Mouse (Mus musculus): Measurements from ENCODE around the gene Vps39. TPM values are rescaled to one million over a fixed set of nuclear protein-coding genes. Genes with fewer than 3 reads are reported as not detected.

The Vps39 gene
- polyA plus RNA-seq, 1 experiment from 2014 or later = 7.5 TPM

DNA sequence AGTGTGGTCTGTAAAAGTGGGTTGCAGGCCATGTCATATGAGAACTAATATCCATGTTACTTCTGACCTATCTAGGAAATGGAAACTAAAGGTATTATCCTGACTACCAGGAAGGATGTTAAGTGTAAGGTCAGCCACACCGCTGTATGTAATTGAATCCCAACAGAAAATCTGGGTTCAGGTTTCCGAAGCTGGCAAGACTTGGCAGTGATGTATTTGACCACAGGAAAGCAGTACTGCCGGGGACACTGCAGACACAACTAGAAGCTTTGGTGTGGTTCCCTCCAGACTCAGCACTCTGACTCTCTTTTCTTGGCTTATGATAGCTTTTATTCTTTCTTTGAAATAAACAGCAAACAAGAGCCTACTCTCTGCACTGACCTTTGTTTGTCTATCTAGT, 13.6 kb upstream of the Vps39 start:
- Histone ChIP-seq H3K9me3 (replicated peaks; ENCODE audit: control insufficient read depth, low read length) (no peaks in the 10 kb centered on the region), H3K36me3 (ENCODE audit: control insufficient read depth, insufficient read depth) (peaks cover 18% of the 10 kb centered on the region), H3K27ac (ENCODE audit: low read length) (no peak overlapping the region), H3K4me3 (ENCODE audit: low read depth, low read length) (no peak overlapping the region), H3K27me3 (ENCODE audit: control insufficient read depth, insufficient read depth, low read depth, low read length) (no peaks in the 10 kb centered on the region), H3K4me1 (ENCODE audit: control insufficient read depth, low read depth, low read length) (no peaks in the 10 kb centered on the region), H3K9ac (ENCODE audit: low read depth, low read length) (no peak overlapping the region), H3K4me2 (ENCODE audit: low read depth, low read length) (no peak overlapping the region)
- no peak for ATAC-seq (ENCODE audit: low read depth)
- 86% methylated on average over 3 of the region's 3 CpGs for WGBS (ENCODE audit: insufficient replicate concordance)

DNA sequence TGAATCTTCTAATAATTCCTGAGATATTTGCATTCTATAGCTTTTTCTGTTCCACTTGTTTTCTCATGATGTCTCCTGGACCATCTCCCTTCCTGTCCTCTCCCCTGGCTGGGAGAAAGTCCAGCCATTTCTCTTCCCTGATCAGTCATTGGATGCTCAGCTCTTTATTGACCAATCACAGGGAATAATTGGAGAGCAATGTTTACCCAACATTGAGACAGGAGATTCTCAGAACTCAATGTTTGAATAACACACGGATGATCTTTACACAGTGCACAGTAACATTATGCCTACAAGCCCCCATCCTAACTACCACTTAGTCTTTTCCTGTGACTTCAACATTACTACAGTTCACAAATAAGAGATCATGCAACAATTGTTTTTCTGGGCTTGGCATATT, 7.5 kb upstream of the Vps39 start:
- no peaks in the 10 kb centered on the region for H3K9me3 ChIP-seq (replicated peaks; ENCODE audit: control insufficient read depth, low read length)
- H3K4me2 ChIP-seq (ENCODE audit: low read depth, low read length) = no peak overlapping the region
- peaks cover 21% of the 10 kb centered on the region for H3K36me3 ChIP-seq (ENCODE audit: control insufficient read depth, insufficient read depth)
- no peak overlapping the region for H3K4me3 ChIP-seq (ENCODE audit: low read depth, low read length)
- H3K4me1 ChIP-seq (ENCODE audit: control insufficient read depth, low read depth, low read length) = no peaks in the 10 kb centered on the region; the same call in 1 of the 2 replicates
- H3K27ac ChIP-seq (ENCODE audit: low read length) = no peak overlapping the region
- ATAC-seq (ENCODE audit: low read depth) = peak; percentile 75
- H3K27me3 ChIP-seq (ENCODE audit: control insufficient read depth, insufficient read depth, low read depth, low read length) = no peaks in the 10 kb centered on the region
- no peak overlapping the region for H3K9ac ChIP-seq (ENCODE audit: low read depth, low read length)
- 70% methylated on average over 1 of the region's 1 CpGs for WGBS (ENCODE audit: insufficient replicate concordance)

GRCm38 (mm10) chr2:120351321-120351720, 1.6 kb downstream of the Vps39 start:
- Histone ChIP-seq H3K4me3 (ENCODE audit: low read depth, low read length) (no peak overlapping the region), H3K27me3 (ENCODE audit: control insufficient read depth, insufficient read depth, low read depth, low read length) (no peaks in the 10 kb centered on the region), H3K36me3 (ENCODE audit: control insufficient read depth, insufficient read depth) (peaks cover 11% of the 10 kb centered on the region), H3K9ac (ENCODE audit: low read depth, low read length) (no peak overlapping the region), H3K4me2 (ENCODE audit: low read depth, low read length) (0 out of 2 replicates have a peak overlapping the region, but pooled peaks have one; percentile 73), H3K9me3 (replicated peaks; ENCODE audit: control insufficient read depth, low read length) (no peaks in the 10 kb centered on the region), H3K4me1 (ENCODE audit: control insufficient read depth, low read depth, low read length) (peaks cover 7% of the 10 kb centered on the region; the same call in 1 of the 2 replicates), H3K27ac (ENCODE audit: low read length) (no peak overlapping the region)
- 76% methylated on average over 5 of the region's 5 CpGs for WGBS (ENCODE audit: insufficient replicate concordance)
- no peak for ATAC-seq (ENCODE audit: low read depth)

GRCm38 (mm10) chr2:120348120-120348519, 4.8 kb downstream of the Vps39 start:
- H3K27ac ChIP-seq (ENCODE audit: low read length) = no peak overlapping the region
- 28% methylated on average over 9 of the region's 9 CpGs for WGBS (ENCODE audit: insufficient replicate concordance)
- ATAC-seq (ENCODE audit: low read depth) = no peak
- H3K9ac ChIP-seq (ENCODE audit: low read depth, low read length) = no peak overlapping the region
- peaks cover 7% of the 10 kb centered on the region; the same call in 1 of the 2 replicates for H3K4me1 ChIP-seq (ENCODE audit: control insufficient read depth, low read depth, low read length)
- no peaks in the 10 kb centered on the region; the same call in 1 of the 2 replicates for H3K36me3 ChIP-seq (ENCODE audit: control insufficient read depth, insufficient read depth)
- no peaks in the 10 kb centered on the region for H3K27me3 ChIP-seq (ENCODE audit: control insufficient read depth, insufficient read depth, low read depth, low read length)
- H3K4me3 ChIP-seq (ENCODE audit: low read depth, low read length) = no peak overlapping the region
- no peaks in the 10 kb centered on the region for H3K9me3 ChIP-seq (replicated peaks; ENCODE audit: control insufficient read depth, low read length)
- H3K4me2 ChIP-seq (ENCODE audit: low read depth, low read length) = no peak overlapping the region

GRCm38 (mm10) chr2:120341741-120342140, 11.2 kb downstream of the Vps39 start:
- Histone ChIP-seq H3K27ac (ENCODE audit: low read length) (no peak overlapping the region), H3K4me2 (ENCODE audit: low read depth, low read length) (no peak overlapping the region), H3K9ac (ENCODE audit: low read depth, low read length) (no peak overlapping the region), H3K4me1 (ENCODE audit: control insufficient read depth, low read depth, low read length) (no peaks in the 10 kb centered on the region), H3K27me3 (ENCODE audit: control insufficient read depth, insufficient read depth, low read depth, low read length) (no peaks in the 10 kb centered on the region), H3K4me3 (ENCODE audit: low read depth, low read length) (no peak overlapping the region), H3K36me3 (ENCODE audit: control insufficient read depth, insufficient read depth) (no peaks in the 10 kb centered on the region; the same call in 1 of the 2 replicates), H3K9me3 (replicated peaks; ENCODE audit: control insufficient read depth, low read length) (no peaks in the 10 kb centered on the region)
- ATAC-seq (ENCODE audit: low read depth) = no peak
- 82% methylated on average over 1 of the region's 1 CpGs for WGBS (ENCODE audit: insufficient replicate concordance)

DNA sequence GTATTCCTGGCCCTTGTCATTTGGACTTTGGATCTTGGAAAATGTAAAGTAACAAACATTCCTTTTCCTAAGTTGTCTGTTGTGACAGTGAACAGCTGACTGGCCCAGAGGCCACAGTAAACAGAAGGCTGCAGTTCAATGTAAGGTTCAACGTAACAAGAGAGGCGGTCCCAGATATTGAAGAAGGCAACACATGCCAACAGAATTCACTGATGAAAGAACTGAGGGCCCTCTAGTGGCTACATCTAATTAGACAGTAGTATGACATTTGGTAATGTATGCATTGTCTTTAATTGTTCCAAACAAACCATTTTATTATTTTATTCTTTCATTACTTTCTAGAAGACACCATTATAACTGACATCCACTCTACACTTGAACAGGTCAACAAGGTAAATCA, 15.1 kb downstream of the Vps39 start:
- Histone ChIP-seq H3K36me3 (ENCODE audit: control insufficient read depth, insufficient read depth) (peaks cover 7% of the 10 kb centered on the region), H3K4me3 (ENCODE audit: low read depth, low read length) (no peak overlapping the region), H3K4me2 (ENCODE audit: low read depth, low read length) (no peak overlapping the region), H3K9ac (ENCODE audit: low read depth, low read length) (no peak overlapping the region), H3K9me3 (replicated peaks; ENCODE audit: control insufficient read depth, low read length) (no peaks in the 10 kb centered on the region), H3K27ac (ENCODE audit: low read length) (no peak overlapping the region), H3K4me1 (ENCODE audit: control insufficient read depth, low read depth, low read length) (no peaks in the 10 kb centered on the region), H3K27me3 (ENCODE audit: control insufficient read depth, insufficient read depth, low read depth, low read length) (no peaks in the 10 kb centered on the region)
- no peak for ATAC-seq (ENCODE audit: low read depth)
- WGBS (ENCODE audit: insufficient replicate concordance) = 78% methylated on average over 2 of the region's 2 CpGs

DNA sequence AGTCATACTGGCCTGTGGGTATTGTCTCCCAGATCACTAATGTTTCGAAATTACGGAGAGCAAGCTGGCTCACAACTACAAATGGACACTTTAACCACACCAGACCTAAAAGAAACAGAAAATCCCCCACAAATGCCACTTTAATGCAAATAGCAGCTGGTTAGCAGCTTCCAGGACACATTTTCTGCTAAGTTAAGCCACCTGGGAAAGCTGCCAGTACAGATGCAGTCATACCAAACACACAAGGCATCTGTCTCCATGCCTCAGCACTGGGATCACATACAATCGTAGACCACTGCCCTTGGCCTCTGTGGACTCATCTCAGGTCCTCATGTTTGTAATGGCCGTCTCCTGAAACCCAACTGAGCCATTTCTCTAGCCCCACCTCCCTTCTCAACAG, 21.4 kb downstream of the Vps39 start:
- Histone ChIP-seq H3K9ac (ENCODE audit: low read depth, low read length) (no peak overlapping the region), H3K27me3 (ENCODE audit: control insufficient read depth, insufficient read depth, low read depth, low read length) (no peaks in the 10 kb centered on the region), H3K9me3 (replicated peaks; ENCODE audit: control insufficient read depth, low read length) (no peaks in the 10 kb centered on the region), H3K36me3 (ENCODE audit: control insufficient read depth, insufficient read depth) (peaks cover 13% of the 10 kb centered on the region), H3K4me2 (ENCODE audit: low read depth, low read length) (no peak overlapping the region), H3K4me1 (ENCODE audit: control insufficient read depth, low read depth, low read length) (no peaks in the 10 kb centered on the region), H3K27ac (ENCODE audit: low read length) (no peak overlapping the region), H3K4me3 (ENCODE audit: low read depth, low read length) (no peak overlapping the region)
- no peak for ATAC-seq (ENCODE audit: low read depth)
- WGBS (ENCODE audit: insufficient replicate concordance) = 81% methylated on average over 4 of the region's 4 CpGs

DNA sequence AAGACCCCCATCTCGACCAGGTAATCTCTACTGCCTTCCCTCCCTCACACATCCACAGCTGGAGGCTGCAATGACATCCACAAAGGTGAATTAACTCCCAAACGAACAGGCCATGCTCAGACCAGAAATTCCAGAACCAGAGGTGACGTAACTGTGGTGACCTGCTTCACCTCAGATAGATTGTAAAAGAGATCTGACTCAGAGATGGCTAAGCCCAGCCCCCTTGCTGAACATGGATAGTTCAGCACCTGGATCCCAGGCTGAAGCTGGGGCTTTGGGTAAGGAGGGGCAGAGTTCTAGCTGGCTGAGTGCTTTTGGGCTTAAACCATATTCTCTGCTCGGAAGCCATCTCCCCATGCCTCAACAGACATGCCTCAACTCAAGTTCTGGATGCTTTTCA, 37.9 kb downstream of the Vps39 start:
- WGBS (ENCODE audit: insufficient replicate concordance) = 49% methylated on average over 4 of the region's 4 CpGs
- no peak for ATAC-seq (ENCODE audit: low read depth)
- Histone ChIP-seq H3K4me3 (ENCODE audit: low read depth, low read length) (no peak overlapping the region), H3K4me1 (ENCODE audit: control insufficient read depth, low read depth, low read length) (no peaks in the 10 kb centered on the region), H3K36me3 (ENCODE audit: control insufficient read depth, insufficient read depth) (0 out of 2 replicates have a peak, but pooled peaks cover 2% of the 10 kb centered on the region), H3K27me3 (ENCODE audit: control insufficient read depth, insufficient read depth, low read depth, low read length) (no peaks in the 10 kb centered on the region), H3K9me3 (replicated peaks; ENCODE audit: control insufficient read depth, low read length) (no peaks in the 10 kb centered on the region), H3K27ac (ENCODE audit: low read length) (no peak overlapping the region), H3K9ac (ENCODE audit: low read depth, low read length) (no peak overlapping the region), H3K4me2 (ENCODE audit: low read depth, low read length) (no peak overlapping the region)

GRCm38 (mm10) chr2:120314487-120314886, 38.5 kb downstream of the Vps39 start:
- H3K4me2 ChIP-seq (ENCODE audit: low read depth, low read length) = no peak overlapping the region
- no peaks in the 10 kb centered on the region for H3K27me3 ChIP-seq (ENCODE audit: control insufficient read depth, insufficient read depth, low read depth, low read length)
- H3K36me3 ChIP-seq (ENCODE audit: control insufficient read depth, insufficient read depth) = 0 out of 2 replicates have a peak, but pooled peaks cover 2% of the 10 kb centered on the region
- no peak for ATAC-seq (ENCODE audit: low read depth)
- no peak overlapping the region for H3K27ac ChIP-seq (ENCODE audit: low read length)
- H3K9me3 ChIP-seq (replicated peaks; ENCODE audit: control insufficient read depth, low read length) = no peaks in the 10 kb centered on the region
- H3K9ac ChIP-seq (ENCODE audit: low read depth, low read length) = no peak overlapping the region
- 69% methylated on average over 4 of the region's 4 CpGs for WGBS (ENCODE audit: insufficient replicate concordance)
- H3K4me3 ChIP-seq (ENCODE audit: low read depth, low read length) = no peak overlapping the region
- no peaks in the 10 kb centered on the region for H3K4me1 ChIP-seq (ENCODE audit: control insufficient read depth, low read depth, low read length)

All from liver, embryonic 16.5 days (tissue).